Mouse (Mus musculus) neural tube, embryonic 13.5 days (tissue): Measurements from ENCODE around the gene Tpcn1. TPM values are rescaled to one million over a fixed set of nuclear protein-coding genes. Genes with fewer than 3 reads are reported as not detected.

ENCODE experiments used
- ATAC-seq: fragments of 200-750 bp; cut with Nextera tagmentation; 2 replicates; pipeline ENCODE4 v1.8.0; 2017; ENCODE audit warnings: low read depth, mild to moderate bottlenecking, moderate TSS enrichment, moderate library complexity
- H3K27ac ChIP-seq: fragments of 300-500 bp; sonication (generic); replicated peaks from 2 replicates; pipeline ENCODE4 v1.5.1; 2015; ENCODE audit warnings: moderate library complexity, mild to moderate bottlenecking, inconsistent platforms
- H3K27me3 ChIP-seq: fragments of 300-500 bp; sonication (generic); 2 replicates; pipeline ENCODE4 v1.6.1; 2015; ENCODE audit warnings: mild to moderate bottlenecking, inconsistent platforms
- H3K36me3 ChIP-seq: fragments of 300-500 bp; sonication (generic); 2 replicates; pipeline ENCODE4 v1.6.1; 2015; ENCODE audit warnings: mild to moderate bottlenecking, inconsistent platforms
- H3K4me1 ChIP-seq: fragments of 300-500 bp; sonication (generic); replicated peaks from 2 replicates; pipeline ENCODE4 v1.6.1; 2015; ENCODE audit warnings: inconsistent platforms
- H3K4me2 ChIP-seq: fragments of 300-500 bp; sonication (generic); 2 replicates; pipeline ENCODE4 v1.6.1; 2015; ENCODE audit warnings: inconsistent platforms, mild to moderate bottlenecking, moderate library complexity
- H3K4me3 ChIP-seq: fragments of 300-500 bp; sonication (generic); 2 replicates; pipeline ENCODE4 v1.5.1; 2015; ENCODE audit warnings: mild to moderate bottlenecking, inconsistent platforms
- H3K9ac ChIP-seq: fragments of 300-500 bp; sonication (generic); 2 replicates; pipeline ENCODE4 v1.6.1; 2015; ENCODE audit warnings: moderate library complexity, mild to moderate bottlenecking, inconsistent platforms
- H3K9me3 ChIP-seq: fragments of 300-500 bp; sonication (generic); 2 replicates; pipeline ENCODE4 v1.6.1; 2016; ENCODE audit warnings: inconsistent platforms
- WGBS: fragments of 180-500 bp; shearing (Covaris S2); methylation state at CpG from one replicate; pipeline ENCODE4 v1.1.7; 2015; 5-methylcytosine and 5-hydroxymethylcytosine counted together
- polyA plus RNA-seq: library from polyadenylated mRNA; unstranded; fragments of >200 nt; fragmentation: Nextera tagmentation; extraction: Ambion mirVana; gene quantifications from 2 replicates; pipeline ENCODE4 v1.2.1, GENCODE M21; 2015

Gene Tpcn1
- polyA plus RNA-seq, 1 experiment from 2014 or later: 22.4 TPM

DNA sequence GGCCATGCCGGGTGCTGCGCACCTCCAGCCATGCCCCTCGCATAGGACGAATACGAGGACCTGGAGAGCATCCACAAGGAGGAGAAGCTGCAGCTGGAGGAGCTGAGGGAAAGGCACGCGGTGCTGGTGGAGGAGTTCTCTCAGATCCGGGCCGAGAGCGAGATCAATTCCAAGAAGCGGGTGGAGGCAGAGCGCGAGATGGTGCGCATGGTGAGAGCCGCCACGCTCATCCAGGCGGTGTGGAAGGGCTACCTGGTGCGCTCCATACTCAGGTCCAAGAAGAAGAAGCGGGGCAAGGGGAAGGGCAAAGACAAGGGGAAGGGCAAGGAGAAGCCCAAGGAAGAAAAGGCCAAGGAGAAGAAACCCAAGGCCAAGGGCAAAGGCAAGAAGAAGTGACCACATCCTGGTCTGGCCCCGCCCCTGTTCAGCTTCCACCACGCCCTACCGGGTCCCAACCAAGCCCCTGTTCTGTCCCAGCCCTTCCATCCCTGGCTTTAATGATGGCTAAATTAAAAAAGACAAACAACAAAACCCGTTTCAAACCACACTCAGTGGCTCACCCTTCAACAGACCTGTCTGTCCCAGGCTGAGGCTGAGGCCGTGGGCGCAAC lies 18.2 kb upstream of the Tpcn1 start:
- Histone ChIP-seq H3K4me1 (peaks cover 32% of the 10 kb centered on the region), H3K27ac (no peak overlapping the region), H3K9ac (no peak overlapping the region), H3K9me3 (no peaks in the 10 kb centered on the region), H3K36me3 (peaks cover 9% of the 10 kb centered on the region; the same call in 1 of the 2 replicates), H3K4me2 (no peak overlapping the region), H3K4me3 (no peak overlapping the region), H3K27me3 (no peaks in the 10 kb centered on the region)
- no peak for ATAC-seq
- WGBS: 68% methylated on average over 25 of the region's 25 CpGs

DNA sequence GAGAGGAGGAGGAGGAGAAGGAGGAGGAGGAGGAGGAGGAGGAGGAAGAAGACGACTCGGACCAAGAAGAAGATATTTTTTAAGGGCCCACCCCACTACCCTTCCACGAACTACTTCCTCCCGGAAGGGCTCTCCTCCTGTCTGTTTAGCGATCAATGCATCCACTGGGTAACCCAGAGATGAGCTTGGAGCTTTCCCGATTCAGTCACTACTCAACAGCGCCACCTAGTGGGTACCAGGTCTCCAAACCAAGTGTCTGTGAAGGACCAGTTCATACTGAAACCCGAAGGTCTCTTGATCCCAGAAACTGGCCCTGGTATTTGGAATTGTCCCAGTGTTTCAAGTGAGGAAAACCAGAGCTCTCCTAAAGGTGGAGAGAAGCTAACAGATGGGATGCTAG lies 17.2 kb upstream of the Tpcn1 start:
- Histone ChIP-seq H3K9me3 (no peaks in the 10 kb centered on the region), H3K4me2 (peak overlapping the region; percentile 64), H3K4me1 (peaks cover 22% of the 10 kb centered on the region), H3K27ac (peak overlapping the region; percentile 76), H3K9ac (peak overlapping the region; percentile 67), H3K36me3 (peaks cover 9% of the 10 kb centered on the region; the same call in 1 of the 2 replicates), H3K27me3 (no peaks in the 10 kb centered on the region), H3K4me3 (peak overlapping the region; percentile 34)
- 3% methylated on average over 8 of the region's 8 CpGs for WGBS
- peak; percentile 77 for ATAC-seq

DNA sequence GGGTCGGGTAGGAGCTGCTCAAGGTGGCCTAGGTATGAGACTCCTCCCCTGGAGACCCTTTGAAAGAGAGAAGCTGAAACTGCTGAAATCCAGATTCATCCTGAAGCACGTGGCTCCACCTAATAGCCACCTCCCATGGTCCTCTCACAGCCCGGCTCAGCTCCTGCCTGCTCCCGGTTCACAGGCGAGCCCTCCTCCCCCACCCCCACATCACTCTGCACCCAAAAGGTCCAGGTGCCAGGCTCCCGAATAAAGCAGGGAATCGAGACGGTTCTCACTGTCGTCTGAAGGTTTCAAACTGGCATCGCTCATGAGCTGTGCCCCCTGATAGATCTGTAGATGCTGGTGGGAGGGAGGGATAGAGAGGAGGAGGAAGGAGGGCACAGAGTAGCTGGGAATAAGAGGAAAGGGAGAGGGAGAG lies 16.8 kb upstream of the Tpcn1 start:
- Histone ChIP-seq H3K4me2 (peak overlapping the region; percentile 64), H3K4me3 (peak overlapping the region; percentile 34), H3K9me3 (no peaks in the 10 kb centered on the region), H3K27ac (peak overlapping the region; percentile 76), H3K36me3 (peaks cover 9% of the 10 kb centered on the region; the same call in 1 of the 2 replicates), H3K27me3 (no peaks in the 10 kb centered on the region), H3K4me1 (peaks cover 18% of the 10 kb centered on the region), H3K9ac (peak overlapping the region; percentile 67)
- 1% methylated on average over 10 of the region's 10 CpGs for WGBS
- ATAC-seq: peak; percentile 59

DNA sequence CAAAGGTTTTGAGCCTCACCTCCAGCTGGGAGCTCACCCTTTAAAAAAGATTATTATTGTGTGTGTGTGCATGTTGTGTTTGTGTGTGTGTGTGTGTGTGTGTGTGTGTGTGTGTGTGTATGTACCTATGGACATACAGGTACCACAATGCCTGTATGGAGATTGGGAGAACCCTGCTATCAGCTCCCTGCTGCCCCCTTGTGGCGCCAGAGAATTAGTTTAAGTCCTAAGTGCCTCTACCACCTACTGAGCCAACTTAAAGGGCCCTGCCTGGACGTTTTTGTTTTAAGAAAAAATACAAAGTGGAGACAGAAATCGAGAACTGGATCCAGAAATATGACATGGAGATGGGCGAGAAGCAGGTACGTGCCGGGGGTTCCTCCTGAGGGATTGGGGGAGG lies 16.4 kb upstream of the Tpcn1 start:
- Histone ChIP-seq H3K36me3 (peaks cover 9% of the 10 kb centered on the region; the same call in 1 of the 2 replicates), H3K4me3 (peak overlapping the region; percentile 34), H3K4me1 (peaks cover 13% of the 10 kb centered on the region), H3K4me2 (peak overlapping the region; percentile 64), H3K9ac (peak overlapping the region; percentile 67; the same call in 1 of the 2 replicates), H3K9me3 (no peaks in the 10 kb centered on the region), H3K27ac (peak overlapping the region; percentile 76), H3K27me3 (no peaks in the 10 kb centered on the region)
- ATAC-seq: peak; percentile 38; the same call in 1 of the 2 replicates
- WGBS: 1% methylated on average over 6 of the region's 6 CpGs

DNA sequence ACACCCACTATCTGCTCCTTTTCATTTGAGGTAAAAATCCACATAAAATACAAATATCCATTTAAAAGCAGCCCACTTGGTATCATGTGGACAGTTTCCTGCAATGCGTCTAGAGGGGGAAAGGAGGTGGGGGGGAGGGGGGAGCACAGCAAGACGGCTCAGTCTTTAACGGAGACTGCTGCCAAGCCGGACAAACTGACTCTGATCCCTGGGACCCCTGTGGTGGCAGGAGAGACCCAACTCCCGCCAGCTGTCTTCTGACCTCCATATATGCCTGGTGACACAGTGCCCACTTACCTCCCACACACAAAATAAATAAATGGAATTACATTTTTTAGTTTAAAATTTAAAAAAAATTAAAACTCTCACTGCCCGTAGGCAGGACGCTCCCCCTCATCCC lies 15.0 kb upstream of the Tpcn1 start:
- Histone ChIP-seq H3K9ac (no peak overlapping the region), H3K36me3 (peaks cover 6% of the 10 kb centered on the region; the same call in 1 of the 2 replicates), H3K4me1 (peaks cover 5% of the 10 kb centered on the region), H3K4me3 (no peak overlapping the region), H3K4me2 (no peak overlapping the region), H3K9me3 (no peaks in the 10 kb centered on the region), H3K27me3 (no peaks in the 10 kb centered on the region), H3K27ac (no peak overlapping the region)
- ATAC-seq: no peak
- WGBS: 58% methylated on average over 7 of the region's 7 CpGs

DNA sequence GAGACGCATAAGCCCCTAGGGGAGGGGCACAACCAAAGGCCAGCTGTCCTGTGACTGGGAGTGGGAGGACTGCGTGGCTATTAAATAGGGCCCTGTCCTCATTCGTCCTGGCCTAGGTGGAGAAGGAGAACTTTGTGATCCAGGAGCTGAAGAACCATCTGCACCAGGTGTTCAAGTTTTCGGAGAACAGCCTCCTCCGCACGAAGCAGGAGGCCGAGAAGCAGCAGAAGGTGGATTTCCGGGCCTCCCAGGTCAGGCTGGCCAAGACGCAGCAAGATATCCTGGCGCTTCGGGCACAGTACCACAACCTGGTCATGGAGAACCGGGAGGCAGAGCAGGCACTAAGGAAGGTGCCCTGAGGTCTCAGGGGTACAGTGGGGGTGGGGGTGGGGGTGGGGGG lies 13.7 kb upstream of the Tpcn1 start:
- no peak overlapping the region for H3K4me3 ChIP-seq

DNA sequence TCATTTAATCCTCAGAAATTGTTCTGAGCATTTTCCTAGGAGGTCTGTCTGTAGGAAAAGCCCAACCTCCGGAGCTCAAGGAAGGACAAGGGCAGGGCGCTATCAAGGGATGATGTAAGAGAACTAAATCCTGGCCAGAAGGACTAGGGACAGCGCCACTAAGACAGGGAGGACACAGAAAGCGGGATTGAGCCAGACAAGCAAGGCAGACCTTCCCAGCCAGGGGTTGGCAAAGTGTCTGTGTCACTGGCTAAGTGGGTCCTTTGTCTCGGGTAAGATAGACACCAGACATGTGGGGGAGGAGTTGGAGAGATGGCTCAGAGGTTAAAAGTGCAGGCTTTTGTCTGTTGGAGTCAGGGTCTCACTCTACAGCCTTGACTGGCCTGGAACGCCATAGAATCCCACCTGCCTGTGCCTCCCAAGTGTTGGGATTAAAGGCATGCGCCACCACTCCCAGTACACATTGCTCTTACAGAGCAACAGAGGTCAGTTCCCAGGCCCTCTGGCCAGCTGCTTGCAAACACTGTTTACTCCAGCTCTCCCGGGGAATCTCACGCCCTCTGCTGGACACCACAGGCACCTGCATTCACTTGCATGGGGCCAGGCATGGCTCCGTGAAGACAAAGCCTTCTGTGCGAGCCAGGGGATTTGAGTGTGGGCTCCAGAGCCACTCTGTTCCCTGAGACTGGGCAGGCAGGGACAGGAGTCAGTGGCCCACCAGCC lies 12.6 kb upstream of the Tpcn1 start:
- Histone ChIP-seq H3K4me1 (peaks cover 5% of the 10 kb centered on the region), H3K9ac (no peak overlapping the region), H3K27me3 (no peaks in the 10 kb centered on the region), H3K4me2 (no peak overlapping the region), H3K36me3 (no peaks in the 10 kb centered on the region), H3K9me3 (no peaks in the 10 kb centered on the region), H3K4me3 (no peak overlapping the region), H3K27ac (0 out of 2 replicates have a peak overlapping the region, but pooled peaks have one; percentile 18)
- WGBS: 49% methylated on average over 11 of the region's 11 CpGs
- ATAC-seq: no peak

More for the DNA sequence above, 13.7 kb upstream of the Tpcn1 start:
- Histone ChIP-seq H3K4me2 (no peak overlapping the region), H3K27ac (no peak overlapping the region), H3K9me3 (no peaks in the 10 kb centered on the region), H3K27me3 (no peaks in the 10 kb centered on the region), H3K36me3 (no peaks in the 10 kb centered on the region), H3K9ac (no peak overlapping the region), H3K4me1 (peaks cover 5% of the 10 kb centered on the region)
- WGBS: 87% methylated on average over 12 of the region's 12 CpGs
- no peak for ATAC-seq

DNA sequence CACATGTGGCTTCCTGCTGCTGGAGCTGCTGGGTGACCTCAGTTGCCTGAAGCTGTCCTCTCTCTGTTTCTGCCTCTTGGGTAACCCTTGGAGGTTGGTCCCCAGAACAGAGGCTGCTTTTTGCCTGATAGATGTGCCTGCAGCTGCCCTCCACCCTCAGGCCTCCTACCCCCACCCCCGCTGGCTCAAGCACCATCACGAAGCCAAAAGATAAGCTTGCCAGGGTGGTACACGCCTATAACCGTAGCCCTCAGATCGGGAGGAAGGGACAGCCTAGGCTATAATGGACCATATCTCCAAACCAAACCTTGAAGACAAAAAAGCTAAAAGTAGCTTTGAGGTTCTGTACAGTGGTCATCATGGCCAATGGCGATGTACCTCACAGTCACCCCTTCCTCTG lies 11.2 kb upstream of the Tpcn1 start:
- no peaks in the 10 kb centered on the region for H3K9me3 ChIP-seq
- H3K27ac ChIP-seq: no peak overlapping the region
- H3K36me3 ChIP-seq: no peaks in the 10 kb centered on the region
- H3K4me1 ChIP-seq: no peaks in the 10 kb centered on the region
- H3K9ac ChIP-seq: no peak overlapping the region
- H3K4me3 ChIP-seq: no peak overlapping the region
- H3K27me3 ChIP-seq: no peaks in the 10 kb centered on the region
- no peak overlapping the region for H3K4me2 ChIP-seq
- ATAC-seq: no peak
- WGBS: 91% methylated on average over 6 of the region's 6 CpGs

DNA sequence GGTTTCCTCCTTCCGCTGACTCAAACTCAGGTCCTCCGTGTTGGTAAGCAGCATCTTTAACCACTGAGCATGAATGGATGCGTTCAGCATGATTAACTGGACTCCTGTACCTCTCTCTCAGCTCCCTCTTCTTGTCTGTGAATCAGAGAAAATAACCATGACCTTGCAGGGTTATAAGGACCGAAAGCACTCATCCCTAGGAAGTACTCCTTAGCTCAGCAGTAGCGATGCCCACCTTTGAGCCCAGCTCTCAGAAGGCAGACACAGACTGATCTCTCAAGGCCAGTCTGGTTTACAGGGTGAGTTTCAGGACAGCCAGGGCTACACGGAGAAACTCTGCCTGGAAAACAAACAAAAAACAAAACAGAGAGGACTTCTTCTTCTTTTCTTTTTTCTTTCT lies 6.0 kb upstream of the Tpcn1 start:
- Histone ChIP-seq H3K36me3 (0 out of 2 replicates have a peak, but pooled peaks cover 2% of the 10 kb centered on the region), H3K9me3 (0 out of 2 replicates have a peak, but pooled peaks cover 4% of the 10 kb centered on the region), H3K9ac (no peak overlapping the region), H3K4me1 (0 out of 2 replicates have a peak, but pooled peaks cover 1% of the 10 kb centered on the region), H3K4me2 (no peak overlapping the region), H3K27me3 (no peaks in the 10 kb centered on the region), H3K4me3 (no peak overlapping the region), H3K27ac (no peak overlapping the region)
- WGBS: 81% methylated on average over 6 of the region's 6 CpGs
- ATAC-seq: no peak

DNA sequence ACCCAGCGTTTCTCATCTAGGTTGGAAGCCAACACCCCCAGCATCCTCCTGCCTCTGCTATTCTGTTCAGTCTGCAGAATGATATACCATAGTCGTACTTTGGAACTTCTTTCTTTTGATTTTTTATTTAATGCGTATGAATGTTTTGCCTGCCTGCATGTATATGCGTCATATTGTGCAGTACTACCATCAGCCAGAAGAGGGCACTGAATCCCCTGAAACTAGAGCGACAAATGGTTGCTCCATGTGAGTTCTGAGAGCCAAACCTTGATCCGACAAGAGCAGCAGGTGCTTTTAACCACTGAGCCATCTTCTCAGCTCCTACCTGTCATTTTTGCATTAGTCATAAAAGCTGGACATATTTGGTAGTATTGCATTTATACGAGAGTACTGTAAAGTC lies 3.7 kb upstream of the Tpcn1 start:
- Histone ChIP-seq H3K4me2 (no peak overlapping the region), H3K4me3 (no peak overlapping the region), H3K27ac (no peak overlapping the region), H3K4me1 (peaks cover 18% of the 10 kb centered on the region), H3K27me3 (no peaks in the 10 kb centered on the region), H3K9me3 (0 out of 2 replicates have a peak, but pooled peaks cover 4% of the 10 kb centered on the region), H3K9ac (no peak overlapping the region), H3K36me3 (0 out of 2 replicates have a peak, but pooled peaks cover 2% of the 10 kb centered on the region)
- WGBS: 71% methylated on average over 7 of the region's 7 CpGs
- no peak for ATAC-seq

DNA sequence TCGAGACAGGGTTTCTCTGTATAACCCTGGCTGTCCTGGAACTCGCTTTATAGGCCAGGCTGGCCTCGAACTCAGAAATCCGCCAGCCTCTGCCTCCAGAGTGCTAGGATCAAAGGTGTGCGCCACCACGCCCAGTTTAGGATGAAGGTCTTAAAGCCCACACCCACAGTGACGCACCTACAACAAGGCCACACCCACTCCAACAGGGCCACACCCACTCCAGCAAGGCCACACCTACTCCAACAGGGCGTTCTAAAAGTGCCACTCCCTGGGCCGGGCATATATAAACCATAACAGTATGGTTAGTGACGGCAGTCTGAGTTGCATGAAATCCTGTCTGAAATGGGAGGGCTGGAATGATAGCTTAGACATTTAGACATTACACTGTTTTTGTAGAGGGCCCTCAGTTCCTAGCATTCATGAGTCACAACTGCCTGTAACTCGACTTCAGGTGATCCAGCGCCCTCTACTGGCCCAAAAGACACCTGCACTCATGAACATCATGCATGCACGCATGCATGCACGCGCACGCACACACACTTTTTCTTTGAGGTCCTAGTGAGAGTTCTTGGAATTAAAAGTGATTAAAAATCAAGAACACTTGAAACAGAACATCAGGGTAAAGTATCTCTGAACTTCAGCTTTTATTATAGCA lies 2.0 kb upstream of the Tpcn1 start:
- WGBS: 76% methylated on average over 16 of the region's 16 CpGs
- Histone ChIP-seq H3K4me1 (peaks cover 31% of the 10 kb centered on the region), H3K27me3 (no peaks in the 10 kb centered on the region), H3K9me3 (0 out of 2 replicates have a peak, but pooled peaks cover 4% of the 10 kb centered on the region), H3K4me3 (no peak overlapping the region), H3K4me2 (no peak overlapping the region), H3K9ac (no peak overlapping the region), H3K27ac (no peak overlapping the region), H3K36me3 (0 out of 2 replicates have a peak, but pooled peaks cover 2% of the 10 kb centered on the region)
- no peak for ATAC-seq
